Mouse (Mus musculus): Measurements from ENCODE around the gene Fmnl2.

Gene Fmnl2

DNA sequence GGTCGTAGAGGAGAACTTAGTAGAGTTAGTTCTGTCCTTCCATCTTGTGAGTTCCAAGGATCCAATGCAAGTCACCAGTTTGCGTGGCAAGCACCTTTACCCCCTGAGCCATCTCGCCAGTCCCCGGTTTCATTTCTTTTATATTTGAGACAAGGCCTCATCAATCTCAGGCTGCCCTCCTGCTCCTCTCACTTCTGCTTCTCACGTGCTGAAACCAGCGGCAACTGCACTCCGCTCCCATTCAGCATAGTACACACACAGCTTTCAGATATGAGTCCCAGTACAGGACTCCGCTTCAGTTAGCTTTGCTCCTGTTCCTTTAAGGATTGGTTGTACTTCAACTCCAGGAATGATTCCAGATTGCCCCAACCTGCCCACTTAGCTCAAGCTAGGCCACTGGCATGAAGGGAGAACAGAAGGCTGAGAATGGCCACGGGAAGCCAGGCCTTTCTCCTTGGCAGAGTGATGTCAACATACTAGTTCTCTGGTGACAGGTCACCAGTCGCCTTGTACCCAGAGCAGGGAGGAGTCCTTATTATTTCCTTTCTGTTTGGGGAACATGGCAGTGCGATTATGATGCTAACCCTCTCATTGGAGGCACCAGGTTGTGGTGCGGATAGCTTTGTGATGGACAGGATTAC lies 109.3 kb downstream of the Fmnl2 start:
- peak; percentile 8 for DNase-seq (ENCODE audit: low read depth, low spot score)
- Histone ChIP-seq H3K36me3 (ENCODE audit: control insufficient read depth, insufficient read depth, low read length, poor library complexity, severe bottlenecking) (no peaks in the 10 kb centered on the region), H3K27me3 (ENCODE audit: control insufficient read depth, insufficient read depth, low read length, poor library complexity, severe bottlenecking) (no peaks in the 10 kb centered on the region)

DNA sequence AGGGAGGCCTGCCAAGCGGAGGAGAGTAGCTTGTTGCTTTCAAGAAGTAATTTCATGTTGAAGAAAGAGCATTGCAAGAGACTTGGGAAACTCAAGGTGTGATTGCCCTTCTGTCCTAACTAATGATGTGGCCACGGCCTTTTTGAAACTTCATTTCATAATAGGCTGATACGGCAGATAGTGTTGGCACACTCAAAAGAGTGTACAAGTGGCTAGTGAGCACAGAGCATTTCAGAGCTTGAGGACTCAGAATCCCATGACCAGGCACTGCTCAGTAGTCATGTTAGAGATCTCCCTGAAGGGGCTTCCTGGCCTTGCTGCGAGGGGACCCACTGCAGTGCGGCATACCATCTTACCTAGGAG lies 109.8 kb downstream of the Fmnl2 start:
- no peak for DNase-seq (ENCODE audit: low read depth, low spot score)
- H3K36me3 ChIP-seq (ENCODE audit: control insufficient read depth, insufficient read depth, low read length, poor library complexity, severe bottlenecking) = no peaks in the 10 kb centered on the region

DNA sequence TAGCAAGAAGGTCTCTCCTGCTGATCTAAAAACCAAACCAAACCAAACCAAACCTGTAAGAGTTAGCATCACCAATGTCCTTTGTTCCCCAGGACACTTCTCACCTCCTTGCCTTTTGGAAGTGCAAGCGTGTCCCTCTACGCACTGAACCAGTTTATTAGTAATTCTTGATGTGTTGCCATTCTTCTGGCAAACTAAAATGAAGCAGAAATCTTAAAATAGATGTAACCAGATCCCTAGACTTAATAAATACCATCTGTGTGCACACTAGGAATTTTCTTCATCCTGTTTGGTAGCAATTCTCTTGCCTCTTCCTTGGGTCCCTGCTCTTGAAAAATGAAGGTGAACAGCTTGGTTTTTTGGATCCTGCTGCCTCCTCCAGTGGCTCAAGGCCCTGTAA lies 111.2 kb downstream of the Fmnl2 start:
- no peak for DNase-seq (ENCODE audit: low read depth, low spot score)
- Histone ChIP-seq H3K36me3 (ENCODE audit: control insufficient read depth, insufficient read depth, low read length, poor library complexity, severe bottlenecking) (no peaks in the 10 kb centered on the region), H3K27me3 (ENCODE audit: control insufficient read depth, insufficient read depth, low read length, poor library complexity, severe bottlenecking) (no peaks in the 10 kb centered on the region)

More for the DNA sequence above, 109.8 kb downstream of the Fmnl2 start:
- no peaks in the 10 kb centered on the region for H3K27me3 ChIP-seq (ENCODE audit: control insufficient read depth, insufficient read depth, low read length, poor library complexity, severe bottlenecking)

DNA sequence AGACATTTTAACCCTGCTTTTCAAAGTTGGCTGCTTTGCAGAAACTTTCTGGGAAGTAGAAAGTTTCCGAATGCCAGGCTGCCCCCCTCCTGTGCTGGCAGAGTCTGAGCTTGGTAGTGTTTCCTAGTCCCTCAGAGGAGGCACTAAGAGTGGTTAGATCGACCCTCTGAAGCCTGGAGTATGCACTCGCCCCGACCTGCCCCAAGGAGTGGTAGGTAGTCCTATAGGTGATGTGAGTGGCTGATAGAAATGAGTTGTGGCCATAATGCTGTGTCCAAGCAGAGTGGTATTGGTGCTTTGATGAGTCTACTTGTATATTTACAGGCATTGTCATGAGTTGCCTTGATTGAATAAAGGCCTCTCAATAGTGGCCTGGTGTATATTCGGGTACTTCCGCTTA lies 116.4 kb downstream of the Fmnl2 start:
- Histone ChIP-seq H3K27me3 (ENCODE audit: control insufficient read depth, insufficient read depth, low read length, poor library complexity, severe bottlenecking) (no peaks in the 10 kb centered on the region), H3K36me3 (ENCODE audit: control insufficient read depth, insufficient read depth, low read length, poor library complexity, severe bottlenecking) (no peaks in the 10 kb centered on the region)
- DNase-seq (ENCODE audit: low read depth, low spot score) = no peak

DNA sequence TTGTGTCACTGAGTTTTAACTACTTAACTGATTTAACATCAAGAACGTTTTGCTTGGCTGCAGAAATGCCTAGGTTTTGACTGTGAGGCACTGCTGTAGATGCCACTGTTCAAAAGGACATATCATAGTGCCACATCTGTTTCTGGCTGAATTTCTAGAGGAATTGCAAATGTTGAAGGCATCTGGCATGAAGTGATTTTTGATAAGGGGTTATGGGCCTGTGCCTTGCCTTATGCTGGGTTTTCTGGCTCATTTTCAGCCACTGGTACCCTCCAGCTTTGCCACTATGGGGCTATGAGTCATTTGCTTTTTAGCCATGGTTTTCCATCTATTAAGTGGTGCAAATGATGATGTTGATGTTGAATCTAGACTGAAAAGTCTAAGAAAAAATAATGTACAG lies 117.1 kb downstream of the Fmnl2 start:
- no peaks in the 10 kb centered on the region for H3K36me3 ChIP-seq (ENCODE audit: control insufficient read depth, insufficient read depth, low read length, poor library complexity, severe bottlenecking)
- DNase-seq (ENCODE audit: low read depth, low spot score) = no peak
- no peaks in the 10 kb centered on the region for H3K27me3 ChIP-seq (ENCODE audit: control insufficient read depth, insufficient read depth, low read length, poor library complexity, severe bottlenecking)

DNA sequence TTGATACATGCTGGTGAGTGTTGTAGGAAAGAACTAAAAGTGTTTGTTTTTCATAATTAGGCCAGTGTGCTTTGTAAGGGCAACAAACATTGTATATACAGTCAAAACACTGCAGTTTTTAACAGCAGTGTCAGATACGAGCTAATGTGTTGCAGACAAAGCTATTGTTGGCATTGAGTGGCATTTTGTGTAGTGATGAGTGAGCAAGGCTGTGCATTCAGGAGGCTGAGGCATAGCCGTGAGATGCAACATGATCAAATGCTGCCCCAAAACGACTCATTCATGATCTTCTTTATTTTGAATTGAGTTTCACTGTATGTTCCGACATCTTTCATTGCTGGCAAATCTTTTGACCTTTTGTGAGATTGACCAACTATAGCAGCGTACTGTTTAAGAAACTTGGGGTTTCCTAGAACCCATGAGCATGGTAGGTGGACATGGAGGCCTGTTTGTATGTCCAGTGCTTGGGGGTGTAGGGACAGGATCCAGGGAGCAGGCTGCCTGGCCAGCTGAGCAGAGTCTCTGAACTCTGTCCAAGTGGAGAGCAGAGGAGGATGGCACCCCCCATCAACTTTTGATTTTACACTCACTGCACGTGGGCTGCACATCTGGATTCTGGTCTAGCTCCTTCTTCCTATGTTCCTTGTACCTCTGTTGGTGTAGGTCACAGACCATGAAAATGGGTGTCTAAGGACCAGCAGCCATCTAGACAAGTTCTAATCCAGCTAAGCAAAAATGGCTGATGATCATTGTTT lies 120.4 kb downstream of the Fmnl2 start:
- no peaks in the 10 kb centered on the region for H3K36me3 ChIP-seq (ENCODE audit: control insufficient read depth, insufficient read depth, low read length, poor library complexity, severe bottlenecking)
- no peaks in the 10 kb centered on the region for H3K27me3 ChIP-seq (ENCODE audit: control insufficient read depth, insufficient read depth, low read length, poor library complexity, severe bottlenecking)
- DNase-seq (ENCODE audit: low read depth, low spot score) = no peak

DNA sequence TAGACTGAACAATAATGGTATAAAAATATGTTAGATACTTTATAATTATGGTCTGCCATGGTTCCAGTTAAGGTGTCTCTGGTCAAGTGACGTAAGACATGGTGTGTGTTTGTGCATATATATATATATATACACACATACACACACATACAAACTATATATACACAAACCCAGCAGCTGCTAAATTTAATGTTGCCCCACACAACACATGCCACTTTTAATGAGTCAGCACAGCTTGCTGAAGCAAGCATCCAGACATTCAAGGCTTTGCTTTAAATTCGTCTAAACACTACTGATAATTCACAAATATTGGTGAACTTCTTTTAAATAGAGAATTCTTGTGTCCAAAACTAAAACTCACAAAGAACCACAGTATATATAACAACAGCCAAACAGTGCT lies 121.1 kb downstream of the Fmnl2 start:
- no peaks in the 10 kb centered on the region for H3K36me3 ChIP-seq (ENCODE audit: control insufficient read depth, insufficient read depth, low read length, poor library complexity, severe bottlenecking)
- no peaks in the 10 kb centered on the region for H3K27me3 ChIP-seq (ENCODE audit: control insufficient read depth, insufficient read depth, low read length, poor library complexity, severe bottlenecking)
- no peak for DNase-seq (ENCODE audit: low read depth, low spot score)

DNA sequence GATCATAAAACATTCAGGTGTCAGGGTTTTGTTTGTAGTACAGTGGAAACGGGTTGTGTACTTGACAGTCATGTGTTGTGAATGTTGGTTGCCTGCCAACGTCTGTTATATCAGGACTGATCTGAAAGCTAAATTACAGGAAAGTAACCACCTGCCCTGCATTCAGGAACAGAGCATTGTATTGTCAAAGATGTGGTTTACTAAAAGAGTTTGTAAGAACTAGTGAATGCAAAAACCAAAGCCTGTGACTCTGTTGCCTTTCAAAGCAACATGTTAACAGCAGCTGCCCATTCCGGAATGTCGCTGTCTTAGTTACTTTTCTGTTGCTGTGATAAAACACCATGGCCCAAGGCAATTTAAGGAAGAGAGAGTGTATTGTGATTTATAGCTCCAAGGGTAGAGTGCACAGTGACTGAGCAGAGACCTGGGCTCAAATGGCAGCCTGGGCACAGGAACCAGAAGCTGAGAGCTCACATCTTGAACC lies 121.7 kb downstream of the Fmnl2 start:
- H3K36me3 ChIP-seq (ENCODE audit: control insufficient read depth, insufficient read depth, low read length, poor library complexity, severe bottlenecking) = no peaks in the 10 kb centered on the region
- H3K27me3 ChIP-seq (ENCODE audit: control insufficient read depth, insufficient read depth, low read length, poor library complexity, severe bottlenecking) = no peaks in the 10 kb centered on the region
- no peak for DNase-seq (ENCODE audit: low read depth, low spot score)

DNA sequence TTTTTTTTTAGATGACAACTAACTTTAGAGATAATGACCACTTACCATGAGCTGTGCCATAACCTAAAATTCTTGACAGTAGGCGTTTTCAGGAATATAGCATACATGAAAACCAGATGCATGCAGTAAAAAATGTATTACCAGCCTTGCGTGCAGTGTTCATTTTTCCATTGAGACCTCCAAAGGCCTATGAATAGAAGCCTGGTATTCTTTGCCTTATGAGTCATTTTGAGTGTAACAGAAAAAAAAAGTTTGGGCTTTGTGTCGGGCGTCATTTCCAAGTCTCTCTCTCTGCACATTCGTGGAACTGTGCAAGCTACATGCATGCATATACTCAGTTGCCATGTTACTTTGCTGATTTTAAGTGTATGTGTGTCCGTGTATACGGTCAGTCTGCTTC lies 123.5 kb downstream of the Fmnl2 start:
- no peaks in the 10 kb centered on the region for H3K36me3 ChIP-seq (ENCODE audit: control insufficient read depth, insufficient read depth, low read length, poor library complexity, severe bottlenecking)
- DNase-seq (ENCODE audit: low read depth, low spot score) = no peak
- H3K27me3 ChIP-seq (ENCODE audit: control insufficient read depth, insufficient read depth, low read length, poor library complexity, severe bottlenecking) = no peaks in the 10 kb centered on the region; the same call in 1 of the 2 replicates

DNA sequence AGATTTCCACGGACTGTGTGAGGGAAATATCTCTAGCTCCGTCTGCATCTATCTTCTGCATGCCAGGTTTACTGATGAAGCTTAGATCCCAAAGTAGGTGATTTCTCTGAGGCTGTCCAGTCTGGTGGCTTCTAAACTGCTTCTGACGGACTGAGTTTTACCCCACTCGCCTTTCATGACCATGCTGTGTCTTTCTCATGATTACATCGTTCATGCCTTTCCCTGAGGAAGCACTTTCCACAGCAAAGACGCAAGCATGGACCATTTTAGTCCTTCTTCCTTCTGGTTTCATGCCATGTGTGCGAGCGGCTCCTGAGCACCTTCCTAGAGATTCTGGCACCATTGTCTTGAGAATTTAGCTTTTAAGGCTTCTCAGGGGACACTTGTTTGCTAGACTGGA lies 123.9 kb downstream of the Fmnl2 start:
- DNase-seq (ENCODE audit: low read depth, low spot score) = no peak
- no peaks in the 10 kb centered on the region for H3K36me3 ChIP-seq (ENCODE audit: control insufficient read depth, insufficient read depth, low read length, poor library complexity, severe bottlenecking)
- no peaks in the 10 kb centered on the region; the same call in 1 of the 2 replicates for H3K27me3 ChIP-seq (ENCODE audit: control insufficient read depth, insufficient read depth, low read length, poor library complexity, severe bottlenecking)

DNA sequence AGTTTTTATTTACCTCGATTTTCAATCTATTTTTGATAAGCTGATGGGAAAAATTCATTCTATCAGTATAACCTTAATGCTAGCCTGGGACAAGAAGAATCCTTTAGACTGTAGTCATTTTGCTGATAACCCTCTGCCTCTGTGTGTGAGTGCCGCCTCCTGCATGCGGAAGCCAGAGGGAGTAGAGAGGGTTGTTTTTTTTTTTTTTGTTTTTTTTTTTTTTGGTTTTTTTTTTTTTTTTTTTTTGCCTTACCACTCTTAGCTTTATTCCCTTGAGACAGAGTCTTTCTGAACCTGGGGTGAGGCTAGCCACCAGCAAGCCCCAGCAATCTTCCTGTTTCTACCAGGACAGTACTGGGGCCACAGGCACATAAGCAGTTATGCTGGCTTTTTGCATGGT lies 124.8 kb downstream of the Fmnl2 start:
- Histone ChIP-seq H3K36me3 (ENCODE audit: control insufficient read depth, insufficient read depth, low read length, poor library complexity, severe bottlenecking) (no peaks in the 10 kb centered on the region), H3K27me3 (ENCODE audit: control insufficient read depth, insufficient read depth, low read length, poor library complexity, severe bottlenecking) (no peaks in the 10 kb centered on the region; the same call in 1 of the 2 replicates)
- DNase-seq (ENCODE audit: low read depth, low spot score) = no peak

DNA sequence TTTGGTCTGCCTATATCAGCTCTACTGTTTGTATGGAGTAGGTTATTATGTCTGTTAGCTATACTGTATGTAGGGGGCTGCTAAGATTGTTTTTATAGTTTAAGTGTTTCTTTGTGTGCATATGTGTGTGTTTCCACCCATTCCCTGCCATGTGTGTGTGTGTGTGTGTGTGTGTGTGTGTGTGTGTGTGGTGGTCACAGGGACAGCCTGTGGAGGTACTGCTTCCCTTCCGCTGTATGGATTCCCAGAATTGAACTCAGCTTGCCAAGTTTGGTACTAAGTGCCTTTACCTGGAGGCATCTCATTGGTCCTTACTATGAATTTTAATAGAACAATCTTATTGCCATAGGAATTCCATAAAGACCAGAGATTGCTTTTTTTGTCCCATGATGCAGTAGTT lies 126.9 kb downstream of the Fmnl2 start:
- Histone ChIP-seq H3K36me3 (ENCODE audit: control insufficient read depth, insufficient read depth, low read length, poor library complexity, severe bottlenecking) (no peaks in the 10 kb centered on the region), H3K27me3 (ENCODE audit: control insufficient read depth, insufficient read depth, low read length, poor library complexity, severe bottlenecking) (no peaks in the 10 kb centered on the region; the same call in 1 of the 2 replicates)
- no peak for DNase-seq (ENCODE audit: low read depth, low spot score)

DNA sequence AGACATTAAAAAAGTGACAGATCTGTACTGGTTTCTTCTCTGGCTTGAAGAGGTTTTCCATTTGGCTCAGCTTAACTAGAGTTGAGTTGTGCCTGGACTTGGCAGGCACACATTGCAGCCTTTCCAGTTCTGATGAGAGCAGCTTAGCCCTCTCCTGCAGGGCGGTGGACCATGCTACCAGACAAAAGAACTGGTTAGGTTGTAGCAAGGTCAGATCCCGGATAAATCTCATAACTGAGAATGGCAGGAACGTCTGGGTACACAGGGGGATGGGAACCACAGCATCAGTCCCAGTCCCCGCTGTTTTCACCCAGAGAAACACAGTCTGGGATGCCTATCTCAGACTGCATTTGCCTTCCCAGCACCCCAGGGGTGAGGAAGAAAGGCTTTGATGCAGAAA lies 127.5 kb downstream of the Fmnl2 start:
- DNase-seq (ENCODE audit: low read depth, low spot score) = no peak
- Histone ChIP-seq H3K36me3 (ENCODE audit: control insufficient read depth, insufficient read depth, low read length, poor library complexity, severe bottlenecking) (no peaks in the 10 kb centered on the region), H3K27me3 (ENCODE audit: control insufficient read depth, insufficient read depth, low read length, poor library complexity, severe bottlenecking) (no peaks in the 10 kb centered on the region; the same call in 1 of the 2 replicates)

DNA sequence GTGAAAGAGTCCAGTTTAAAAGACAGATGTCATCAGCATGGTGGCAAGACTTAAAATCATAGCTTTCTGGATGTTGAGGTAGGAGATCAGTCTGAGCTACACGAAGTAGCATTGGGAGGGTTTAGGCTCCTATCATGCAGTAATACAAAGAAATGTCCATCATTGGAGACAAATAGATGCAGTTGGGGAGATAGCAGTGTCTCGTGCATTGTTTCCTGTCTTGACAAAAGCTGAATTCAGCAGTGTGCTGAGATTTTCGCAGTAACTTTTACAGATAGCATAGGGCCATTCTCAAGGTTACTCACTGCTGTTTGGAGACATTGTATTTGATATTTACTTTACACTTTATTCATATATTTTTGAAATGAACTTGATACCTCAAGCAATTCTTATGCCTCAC lies 128.7 kb downstream of the Fmnl2 start:
- Histone ChIP-seq H3K27me3 (ENCODE audit: control insufficient read depth, insufficient read depth, low read length, poor library complexity, severe bottlenecking) (no peaks in the 10 kb centered on the region; the same call in 1 of the 2 replicates), H3K36me3 (ENCODE audit: control insufficient read depth, insufficient read depth, low read length, poor library complexity, severe bottlenecking) (no peaks in the 10 kb centered on the region)
- no peak for DNase-seq (ENCODE audit: low read depth, low spot score)

DNA sequence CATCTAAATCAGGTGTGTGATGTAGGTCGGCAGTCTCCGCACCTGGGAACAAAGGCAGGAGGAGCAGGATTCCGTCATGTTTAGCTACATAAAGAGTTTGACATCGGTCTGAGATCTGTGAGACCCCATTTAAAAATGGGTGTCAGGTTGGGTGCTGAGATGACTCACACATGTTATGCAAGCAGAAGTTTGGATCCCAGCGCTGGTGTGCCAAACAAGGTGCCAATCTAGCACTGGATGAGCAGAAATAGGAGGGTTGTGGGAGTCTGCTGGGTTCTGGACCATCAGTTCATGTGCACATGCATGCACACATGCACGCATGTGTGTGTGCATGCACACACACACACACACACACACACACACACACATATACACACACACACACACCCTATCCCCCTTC lies 129.4 kb downstream of the Fmnl2 start:
- Histone ChIP-seq H3K36me3 (ENCODE audit: control insufficient read depth, insufficient read depth, low read length, poor library complexity, severe bottlenecking) (no peaks in the 10 kb centered on the region), H3K27me3 (ENCODE audit: control insufficient read depth, insufficient read depth, low read length, poor library complexity, severe bottlenecking) (no peaks in the 10 kb centered on the region; the same call in 1 of the 2 replicates)
- no peak for DNase-seq (ENCODE audit: low read depth, low spot score)
